Mouse (Mus musculus): ENCODE measurements around the gene Sfrp2.
A peak's percentile ranks its signal among the peaks of the same experiment; 100 is the strongest.

Sfrp2 gene

GRCm38 (mm10) chr3:83765871-83766725 lies at the start of gene Sfrp2:
Gene Sfrp2, plus strand, starts transcription at chr3:83766321.
- peak; percentile 79 for DNase-seq (ENCODE audit: low read depth, low spot score)

GRCm38 (mm10) chr3:83717643-83718231 lies 48.4 kb upstream of the Sfrp2 start:
- no peak for DNase-seq (ENCODE audit: low read depth, low spot score)

GRCm38 (mm10) chr3:83718662-83719061 lies 47.5 kb upstream of the Sfrp2 start:
- no peak for DNase-seq (ENCODE audit: low read depth, low spot score)

GRCm38 (mm10) chr3:83728223-83728622 lies 37.9 kb upstream of the Sfrp2 start:
- no peak for DNase-seq (ENCODE audit: low read depth, low spot score)

GRCm38 (mm10) chr3:83728675-83729390 lies 37.3 kb upstream of the Sfrp2 start:
- DNase-seq (ENCODE audit: low read depth, low spot score) = no peak

- no peak for DNase-seq (ENCODE audit: low read depth, low spot score)
Measured at GRCm38 (mm10) chr3:83733985-83734384, 32.1 kb upstream of the Sfrp2 start.

GRCm38 (mm10) chr3:83736980-83737379 lies 29.1 kb upstream of the Sfrp2 start:
- no peak for DNase-seq (ENCODE audit: low read depth, low spot score)

GRCm38 (mm10) chr3:83740246-83740645 lies 25.9 kb upstream of the Sfrp2 start:
- DNase-seq (ENCODE audit: low read depth, low spot score) = no peak

- no peak for DNase-seq (ENCODE audit: low read depth, low spot score)
Measured at GRCm38 (mm10) chr3:83747276-83747675, 18.8 kb upstream of the Sfrp2 start.

- DNase-seq (ENCODE audit: low read depth, low spot score) = no peak
Measured at GRCm38 (mm10) chr3:83747895-83748294, 18.2 kb upstream of the Sfrp2 start.

- peak; percentile 14 for DNase-seq (ENCODE audit: low read depth, low spot score)
Measured at GRCm38 (mm10) chr3:83751625-83752024, 14.5 kb upstream of the Sfrp2 start.

GRCm38 (mm10) chr3:83752196-83752595 lies 13.9 kb upstream of the Sfrp2 start:
- no peak for DNase-seq (ENCODE audit: low read depth, low spot score)

GRCm38 (mm10) chr3:83755043-83755635 lies 11.0 kb upstream of the Sfrp2 start:
- DNase-seq (ENCODE audit: low read depth, low spot score) = no peak

GRCm38 (mm10) chr3:83755666-83756065 lies 10.5 kb upstream of the Sfrp2 start:
- DNase-seq (ENCODE audit: low read depth, low spot score) = no peak

- DNase-seq (ENCODE audit: low read depth, low spot score) = no peak
Measured at GRCm38 (mm10) chr3:83762361-83762760, 3.8 kb upstream of the Sfrp2 start.

- peak; percentile 86 for DNase-seq (ENCODE audit: low read depth, low spot score)
Measured at GRCm38 (mm10) chr3:83763551-83764548, 2.3 kb upstream of the Sfrp2 start.

GRCm38 (mm10) chr3:83766726-83767070 lies 577 bp downstream of the Sfrp2 start:
- peak; percentile 14 for DNase-seq (ENCODE audit: low read depth, low spot score)

- DNase-seq (ENCODE audit: low read depth, low spot score) = no peak
Measured at GRCm38 (mm10) chr3:83767121-83767520, 1.0 kb downstream of the Sfrp2 start.

GRCm38 (mm10) chr3:83768293-83769035 lies 2.3 kb downstream of the Sfrp2 start:
- DNase-seq (ENCODE audit: low read depth, low spot score) = no peak

- peak; percentile 27 for DNase-seq (ENCODE audit: low read depth, low spot score)
Measured at GRCm38 (mm10) chr3:83769036-83769410, 2.9 kb downstream of the Sfrp2 start.
